Mouse (Mus musculus): ENCODE results near the gene H1f0. TPM values are rescaled to one million over a fixed set of nuclear protein-coding genes. Genes with fewer than 3 reads are reported as not detected.

The H1f0 gene
- polyA plus RNA-seq, 1 experiment: 111 TPM

GRCm38 (mm10) chr15:78990970-78991525 lies 37.2 kb upstream of the H1f0 start:
- TF ChIP-seq FOSL1 (IDR thresholded peaks at IDR 0.05; ENCODE audit: insufficient read depth, low read length, poor library complexity, severe bottlenecking) (no peak), MYOG (IDR thresholded peaks at IDR 0.05; ENCODE audit: control insufficient read depth, extremely low read depth, insufficient read length) (no peak), MAX (IDR thresholded peaks at IDR 0.05) (no peak), MYOD1 (IDR thresholded peaks at IDR 0.05; ENCODE audit: control insufficient read depth, insufficient read length, low read depth) (no peak), CTCF (IDR thresholded peaks at IDR 0.05; ENCODE audit: control insufficient read depth, insufficient read depth, insufficient read length) (no peak), CEBPB (IDR thresholded peaks at IDR 0.05; ENCODE audit: low read depth) (no peak), USF1 (IDR thresholded peaks at IDR 0.05; ENCODE audit: low read depth) (no peak)
- no peaks in the 10 kb centered on the region for H3K79me3 ChIP-seq (ENCODE audit: low read depth)
- H3K36me3 ChIP-seq (ENCODE audit: control insufficient read depth, insufficient read depth): peaks cover 48% of the 10 kb centered on the region
- H3ac ChIP-seq (ENCODE audit: control insufficient read depth, insufficient read length, low read depth): no peak overlapping the region
- H3K4me3 ChIP-seq (ENCODE audit: insufficient read depth, poor library complexity, severe bottlenecking): no peak overlapping the region
- H3K79me2 ChIP-seq (ENCODE audit: control insufficient read depth, insufficient read depth): peaks cover 16% of the 10 kb centered on the region
- no peaks in the 10 kb centered on the region for H3K27me3 ChIP-seq (ENCODE audit: control insufficient read depth, insufficient read depth, insufficient read length)

- Histone ChIP-seq H3K36me3 (ENCODE audit: control insufficient read depth, insufficient read depth) (peaks cover 48% of the 10 kb centered on the region), H3K27me3 (ENCODE audit: control insufficient read depth, insufficient read depth, insufficient read length) (no peaks in the 10 kb centered on the region), H3K79me2 (ENCODE audit: control insufficient read depth, insufficient read depth) (peaks cover 4% of the 10 kb centered on the region), H3ac (ENCODE audit: control insufficient read depth, insufficient read length, low read depth) (no peak overlapping the region), H3K79me3 (ENCODE audit: low read depth) (no peaks in the 10 kb centered on the region), H3K4me3 (ENCODE audit: insufficient read depth, poor library complexity, severe bottlenecking) (no peak overlapping the region)
- TF ChIP-seq MYOG (IDR thresholded peaks at IDR 0.05; ENCODE audit: control insufficient read depth, extremely low read depth, insufficient read length) (no peak), MYOD1 (IDR thresholded peaks at IDR 0.05; ENCODE audit: control insufficient read depth, insufficient read length, low read depth) (no peak), CTCF (IDR thresholded peaks at IDR 0.05; ENCODE audit: control insufficient read depth, insufficient read depth, insufficient read length) (no peak), USF1 (IDR thresholded peaks at IDR 0.05; ENCODE audit: low read depth) (no peak), CEBPB (IDR thresholded peaks at IDR 0.05; ENCODE audit: low read depth) (no peak), FOSL1 (IDR thresholded peaks at IDR 0.05; ENCODE audit: insufficient read depth, low read length, poor library complexity, severe bottlenecking) (no peak), MAX (IDR thresholded peaks at IDR 0.05) (no peak)
Observed at GRCm38 (mm10) chr15:78992235-78992634, 36.0 kb upstream of the H1f0 start.

- no peak overlapping the region for H3ac ChIP-seq (ENCODE audit: control insufficient read depth, insufficient read length, low read depth)
- no peaks in the 10 kb centered on the region for H3K79me3 ChIP-seq (ENCODE audit: low read depth)
- peaks cover 48% of the 10 kb centered on the region for H3K36me3 ChIP-seq (ENCODE audit: control insufficient read depth, insufficient read depth)
- H3K4me3 ChIP-seq (ENCODE audit: insufficient read depth, poor library complexity, severe bottlenecking): no peak overlapping the region
- TF ChIP-seq FOSL1 (IDR thresholded peaks at IDR 0.05; ENCODE audit: insufficient read depth, low read length, poor library complexity, severe bottlenecking): no peak
- TF ChIP-seq CTCF (IDR thresholded peaks at IDR 0.05; ENCODE audit: control insufficient read depth, insufficient read depth, insufficient read length): no peak
- no peak for TF ChIP-seq USF1 (IDR thresholded peaks at IDR 0.05; ENCODE audit: low read depth)
- TF ChIP-seq CEBPB (IDR thresholded peaks at IDR 0.05; ENCODE audit: low read depth): no peak
- no peak for TF ChIP-seq MAX (IDR thresholded peaks at IDR 0.05)
- TF ChIP-seq MYOD1 (IDR thresholded peaks at IDR 0.05; ENCODE audit: control insufficient read depth, insufficient read length, low read depth): no peak
- no peak for TF ChIP-seq MYOG (IDR thresholded peaks at IDR 0.05; ENCODE audit: control insufficient read depth, extremely low read depth, insufficient read length)
- no peaks in the 10 kb centered on the region for H3K27me3 ChIP-seq (ENCODE audit: control insufficient read depth, insufficient read depth, insufficient read length)
- no peaks in the 10 kb centered on the region for H3K79me2 ChIP-seq (ENCODE audit: control insufficient read depth, insufficient read depth)
Observed at GRCm38 (mm10) chr15:78992925-78993324, 35.3 kb upstream of the H1f0 start.

- Histone ChIP-seq H3K79me2 (ENCODE audit: control insufficient read depth, insufficient read depth) (no peaks in the 10 kb centered on the region), H3K4me3 (ENCODE audit: insufficient read depth, poor library complexity, severe bottlenecking) (no peak overlapping the region), H3K27me3 (ENCODE audit: control insufficient read depth, insufficient read depth, insufficient read length) (no peaks in the 10 kb centered on the region), H3K79me3 (ENCODE audit: low read depth) (no peaks in the 10 kb centered on the region), H3ac (ENCODE audit: control insufficient read depth, insufficient read length, low read depth) (no peak overlapping the region), H3K36me3 (ENCODE audit: control insufficient read depth, insufficient read depth) (peaks cover 44% of the 10 kb centered on the region)
- TF ChIP-seq MYOD1 (IDR thresholded peaks at IDR 0.05; ENCODE audit: control insufficient read depth, insufficient read length, low read depth) (no peak), MAX (IDR thresholded peaks at IDR 0.05) (no peak)
Observed at GRCm38 (mm10) chr15:78995916-78996315, 32.3 kb upstream of the H1f0 start.

- TF ChIP-seq FOSL1 (IDR thresholded peaks at IDR 0.05; ENCODE audit: insufficient read depth, low read length, poor library complexity, severe bottlenecking): no peak
- no peak for TF ChIP-seq USF1 (IDR thresholded peaks at IDR 0.05; ENCODE audit: low read depth)
- TF ChIP-seq MAX (IDR thresholded peaks at IDR 0.05): no peak
- no peak for TF ChIP-seq MYOG (IDR thresholded peaks at IDR 0.05; ENCODE audit: control insufficient read depth, extremely low read depth, insufficient read length)
- TF ChIP-seq MYOD1 (IDR thresholded peaks at IDR 0.05; ENCODE audit: control insufficient read depth, insufficient read length, low read depth): no peak
- TF ChIP-seq CEBPB (IDR thresholded peaks at IDR 0.05; ENCODE audit: low read depth): no peak
- TF ChIP-seq CTCF (IDR thresholded peaks at IDR 0.05; ENCODE audit: control insufficient read depth, insufficient read depth, insufficient read length): no peak
- Histone ChIP-seq H3K79me2 (ENCODE audit: control insufficient read depth, insufficient read depth) (no peaks in the 10 kb centered on the region), H3K4me3 (ENCODE audit: insufficient read depth, poor library complexity, severe bottlenecking) (no peak overlapping the region), H3K79me3 (ENCODE audit: low read depth) (no peaks in the 10 kb centered on the region), H3ac (ENCODE audit: control insufficient read depth, insufficient read length, low read depth) (no peak overlapping the region), H3K36me3 (ENCODE audit: control insufficient read depth, insufficient read depth) (peaks cover 43% of the 10 kb centered on the region), H3K27me3 (ENCODE audit: control insufficient read depth, insufficient read depth, insufficient read length) (no peaks in the 10 kb centered on the region)
Observed at GRCm38 (mm10) chr15:78996663-78997062, 31.6 kb upstream of the H1f0 start.

GRCm38 (mm10) chr15:78998348-78998747 lies 29.9 kb upstream of the H1f0 start:
- no peaks in the 10 kb centered on the region for H3K27me3 ChIP-seq (ENCODE audit: control insufficient read depth, insufficient read depth, insufficient read length)
- peaks cover 31% of the 10 kb centered on the region for H3K36me3 ChIP-seq (ENCODE audit: control insufficient read depth, insufficient read depth)
- no peaks in the 10 kb centered on the region for H3K79me3 ChIP-seq (ENCODE audit: low read depth)
- H3K4me3 ChIP-seq (ENCODE audit: insufficient read depth, poor library complexity, severe bottlenecking): no peak overlapping the region
- no peaks in the 10 kb centered on the region for H3K79me2 ChIP-seq (ENCODE audit: control insufficient read depth, insufficient read depth)
- no peak overlapping the region for H3ac ChIP-seq (ENCODE audit: control insufficient read depth, insufficient read length, low read depth)
- no peak for TF ChIP-seq MYOD1 (IDR thresholded peaks at IDR 0.05; ENCODE audit: control insufficient read depth, insufficient read length, low read depth)
- no peak for TF ChIP-seq USF1 (IDR thresholded peaks at IDR 0.05; ENCODE audit: low read depth)
- no peak for TF ChIP-seq MYOG (IDR thresholded peaks at IDR 0.05; ENCODE audit: control insufficient read depth, extremely low read depth, insufficient read length)

Measured in C2C12 (cell line).